Mouse (Mus musculus): Measurements from ENCODE around the gene Lipn. TPM values are rescaled to one million over a fixed set of nuclear protein-coding genes. Genes with fewer than 3 reads are reported as not detected.

The Lipn gene
- polyA plus RNA-seq, 1 experiment = not detected

- H3K4me3 ChIP-seq = no peak overlapping the region
- TF ChIP-seq TCF12 (IDR thresholded peaks at IDR 0.05; ENCODE audit: insufficient read depth, poor library complexity, severe bottlenecking) (no peak), USF1 (IDR thresholded peaks at IDR 0.05; ENCODE audit: low read depth) (peak; percentile 26), MAX (IDR thresholded peaks at IDR 0.05; ENCODE audit: low read depth) (peak; percentile 71)
- no peaks in the 10 kb centered on the region for H3K79me2 ChIP-seq (ENCODE audit: control insufficient read depth, insufficient read depth)
- H3K4me2 ChIP-seq (ENCODE audit: low read depth) = peak overlapping the region; percentile 78
- H3K27me3 ChIP-seq (ENCODE audit: control insufficient read depth, insufficient read depth, insufficient read length) = no peaks in the 10 kb centered on the region
- no peak overlapping the region for H3ac ChIP-seq (ENCODE audit: control insufficient read depth, insufficient read length)
- no peaks in the 10 kb centered on the region for H3K36me3 ChIP-seq (ENCODE audit: control insufficient read depth, insufficient read depth)
Observed at GRCm38 (mm10) chr19:34043008-34043407, 24.1 kb upstream of the Lipn start.

DNA sequence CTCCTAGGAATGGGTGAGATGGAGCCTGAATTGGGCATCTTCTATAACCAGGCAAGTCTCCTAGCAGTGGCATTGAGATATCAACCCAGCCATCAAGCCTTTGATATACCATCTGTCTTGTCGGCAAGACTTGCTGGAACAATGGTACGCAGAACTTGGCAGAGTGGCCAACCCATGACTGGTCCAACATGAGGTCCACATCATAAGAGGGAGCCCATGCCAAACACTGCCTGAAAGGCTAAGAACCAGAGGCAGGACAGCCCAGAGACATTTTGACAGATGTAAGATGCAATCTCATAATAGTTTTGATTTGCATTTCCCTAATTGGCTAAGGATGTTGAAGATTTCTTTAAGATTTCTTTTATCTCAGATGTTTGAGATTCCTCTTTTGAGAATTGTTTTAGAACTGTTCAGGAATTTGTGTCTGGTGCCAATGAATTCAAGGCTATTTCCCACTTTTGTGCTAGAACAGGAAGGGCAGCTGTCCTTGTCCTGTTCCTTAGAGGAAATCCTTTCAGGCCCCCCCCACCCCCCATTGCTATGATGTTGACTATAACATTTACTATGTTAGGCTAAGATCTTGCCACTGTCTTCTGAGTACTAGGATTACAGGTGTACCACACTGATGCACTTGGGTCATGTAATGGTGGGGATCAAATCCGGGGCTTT lies 17.7 kb upstream of the Lipn start:
- Histone ChIP-seq H3K36me3 (ENCODE audit: control insufficient read depth, insufficient read depth) (no peaks in the 10 kb centered on the region), H3K4me3 (no peak overlapping the region)

DNA sequence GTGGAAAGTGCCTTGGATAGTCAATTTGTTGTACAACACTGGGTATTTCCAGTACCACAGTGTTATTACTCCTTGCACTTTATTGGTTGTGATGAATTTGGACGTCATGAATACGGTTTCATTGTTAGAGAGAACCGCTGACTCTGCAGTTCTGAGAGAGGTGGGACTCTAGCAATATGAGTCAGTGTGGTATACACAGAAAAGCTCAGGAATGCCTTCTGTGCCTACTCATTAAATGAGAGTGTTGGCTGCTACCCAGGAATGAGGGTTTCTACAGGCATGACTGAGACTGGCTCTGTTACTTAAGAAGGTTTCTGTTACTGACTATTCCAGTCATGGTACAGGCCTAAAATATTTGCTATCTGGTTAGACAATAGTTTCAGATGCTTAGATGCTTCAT lies 15.7 kb upstream of the Lipn start:
- Histone ChIP-seq H3K4me2 (ENCODE audit: low read depth) (no peak overlapping the region), H3K4me3 (no peak overlapping the region), H3K27me3 (ENCODE audit: control insufficient read depth, insufficient read depth, insufficient read length) (no peaks in the 10 kb centered on the region), H3K36me3 (ENCODE audit: control insufficient read depth, insufficient read depth) (no peaks in the 10 kb centered on the region), H3K79me2 (ENCODE audit: control insufficient read depth, insufficient read depth) (no peaks in the 10 kb centered on the region), H3ac (ENCODE audit: control insufficient read depth, insufficient read length) (no peak overlapping the region)
- TF ChIP-seq MYOG (IDR thresholded peaks at IDR 0.05; ENCODE audit: control insufficient read depth in 1 of 3, insufficient read depth in 1 of 3, insufficient read length in 2 of 3, low read depth in 2 of 3) (no peak), TCF12 (IDR thresholded peaks at IDR 0.05; ENCODE audit: insufficient read depth, poor library complexity, severe bottlenecking) (no peak), POLR2AphosphoS2 (IDR thresholded peaks at IDR 0.05; ENCODE audit: insufficient read length, low read depth) (no peak), SRF (IDR thresholded peaks at IDR 0.05; ENCODE audit: control insufficient read depth, insufficient read length, low read depth) (no peak), E2F4 (IDR thresholded peaks at IDR 0.05; ENCODE audit: insufficient read depth) (no peak), USF1 (IDR thresholded peaks at IDR 0.05; ENCODE audit: low read depth) (no peak), POLR2A (IDR thresholded peaks at IDR 0.05; ENCODE audit: insufficient read length, low read depth) (no peak), MYOD1 (IDR thresholded peaks at IDR 0.05; ENCODE audit: control insufficient read depth in 1 of 3, insufficient read length in 2 of 3, low read depth in 2 of 3) (no peak), CEBPB (IDR thresholded peaks at IDR 0.05; ENCODE audit: insufficient read depth, poor library complexity, severe bottlenecking) (no peak), MAX (IDR thresholded peaks at IDR 0.05; ENCODE audit: low read depth) (no peak), TCF3 (IDR thresholded peaks at IDR 0.05; ENCODE audit: insufficient read length, low read depth) (no peak), REST (IDR thresholded peaks at IDR 0.05; ENCODE audit: insufficient read depth, insufficient read length) (no peak)

More for the DNA sequence above, 17.7 kb upstream of the Lipn start:
- Histone ChIP-seq H3K79me2 (ENCODE audit: control insufficient read depth, insufficient read depth) (no peaks in the 10 kb centered on the region), H3ac (ENCODE audit: control insufficient read depth, insufficient read length) (no peak overlapping the region), H3K27me3 (ENCODE audit: control insufficient read depth, insufficient read depth, insufficient read length) (no peaks in the 10 kb centered on the region), H3K4me2 (ENCODE audit: low read depth) (no peak overlapping the region)
- no peak for TF ChIP-seq SRF (IDR thresholded peaks at IDR 0.05; ENCODE audit: control insufficient read depth, insufficient read length, low read depth)
- TF ChIP-seq MYOG (IDR thresholded peaks at IDR 0.05; ENCODE audit: control insufficient read depth in 1 of 3, insufficient read depth in 1 of 3, insufficient read length in 2 of 3, low read depth in 2 of 3) = no peak
- TF ChIP-seq TCF3 (IDR thresholded peaks at IDR 0.05; ENCODE audit: insufficient read length, low read depth) = no peak
- TF ChIP-seq POLR2A (IDR thresholded peaks at IDR 0.05; ENCODE audit: insufficient read length, low read depth) = no peak
- TF ChIP-seq MAX (IDR thresholded peaks at IDR 0.05; ENCODE audit: low read depth) = no peak
- TF ChIP-seq USF1 (IDR thresholded peaks at IDR 0.05; ENCODE audit: low read depth) = no peak
- no peak for TF ChIP-seq E2F4 (IDR thresholded peaks at IDR 0.05; ENCODE audit: insufficient read depth)
- TF ChIP-seq MYOD1 (IDR thresholded peaks at IDR 0.05; ENCODE audit: control insufficient read depth in 1 of 3, insufficient read length in 2 of 3, low read depth in 2 of 3) = no peak
- TF ChIP-seq REST (IDR thresholded peaks at IDR 0.05; ENCODE audit: insufficient read depth, insufficient read length) = no peak
- TF ChIP-seq TCF12 (IDR thresholded peaks at IDR 0.05; ENCODE audit: insufficient read depth, poor library complexity, severe bottlenecking) = no peak
- no peak for TF ChIP-seq POLR2AphosphoS2 (IDR thresholded peaks at IDR 0.05; ENCODE audit: insufficient read length, low read depth)
- no peak for TF ChIP-seq CEBPB (IDR thresholded peaks at IDR 0.05; ENCODE audit: insufficient read depth, poor library complexity, severe bottlenecking)

DNA sequence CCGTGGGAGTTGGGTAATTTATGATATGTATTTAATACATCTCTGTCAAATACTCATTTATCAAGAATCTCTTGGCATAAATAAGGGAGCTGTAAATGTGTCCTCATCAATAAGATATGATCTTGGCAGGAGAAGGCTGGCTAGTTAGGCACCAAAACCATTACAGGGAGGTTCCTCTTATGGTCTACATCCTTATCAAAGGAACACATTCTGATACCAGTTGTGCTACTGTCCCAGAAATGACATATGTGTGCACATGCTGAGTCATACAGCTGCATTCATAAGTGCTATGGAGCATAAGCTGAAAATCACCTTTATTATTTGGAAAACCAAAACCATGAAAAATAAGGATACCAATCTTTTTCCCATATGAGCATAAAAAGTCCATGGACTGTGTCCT lies 3.6 kb upstream of the Lipn start:
- Histone ChIP-seq H3K36me3 (ENCODE audit: control insufficient read depth, insufficient read depth) (no peaks in the 10 kb centered on the region), H3K27me3 (ENCODE audit: control insufficient read depth, insufficient read depth, insufficient read length) (no peaks in the 10 kb centered on the region), H3K4me3 (no peak overlapping the region), H3K4me2 (ENCODE audit: low read depth) (no peak overlapping the region), H3K79me2 (ENCODE audit: control insufficient read depth, insufficient read depth) (no peaks in the 10 kb centered on the region), H3ac (ENCODE audit: control insufficient read depth, insufficient read length) (no peak overlapping the region)
- TF ChIP-seq USF1 (IDR thresholded peaks at IDR 0.05; ENCODE audit: low read depth) (no peak), TCF12 (IDR thresholded peaks at IDR 0.05; ENCODE audit: insufficient read depth, poor library complexity, severe bottlenecking) (no peak), MYOG (IDR thresholded peaks at IDR 0.05; ENCODE audit: control insufficient read depth in 1 of 3, insufficient read depth in 1 of 3, insufficient read length in 2 of 3, low read depth in 2 of 3) (no peak), MAX (IDR thresholded peaks at IDR 0.05; ENCODE audit: low read depth) (no peak), POLR2A (IDR thresholded peaks at IDR 0.05; ENCODE audit: insufficient read length, low read depth) (no peak), E2F4 (IDR thresholded peaks at IDR 0.05; ENCODE audit: insufficient read depth) (no peak), REST (IDR thresholded peaks at IDR 0.05; ENCODE audit: insufficient read depth, insufficient read length) (no peak), TCF3 (IDR thresholded peaks at IDR 0.05; ENCODE audit: insufficient read length, low read depth) (no peak), CEBPB (IDR thresholded peaks at IDR 0.05; ENCODE audit: insufficient read depth, poor library complexity, severe bottlenecking) (no peak), SRF (IDR thresholded peaks at IDR 0.05; ENCODE audit: control insufficient read depth, insufficient read length, low read depth) (no peak), POLR2AphosphoS2 (IDR thresholded peaks at IDR 0.05; ENCODE audit: insufficient read length, low read depth) (no peak), MYOD1 (IDR thresholded peaks at IDR 0.05; ENCODE audit: control insufficient read depth in 1 of 3, insufficient read length in 2 of 3, low read depth in 2 of 3) (no peak)
